Mouse (Mus musculus) adrenal gland, adult 10 weeks (tissue): ENCODE data around the gene Txndc12. TPM values are rescaled to one million over a fixed set of nuclear protein-coding genes. Genes with fewer than 3 reads are reported as not detected.

Experiments used
- polyA plus RNA-seq: library from polyadenylated mRNA; stranded (reverse); fragments of 350-450 nt; fragmentation: Illumina TruSeq; extraction: RNeasy Lipid Tissue Mini Kit (QIAGEN cat#74804); gene quantifications from one replicate; pipeline ENCODE4 v1.2.3, GENCODE M21; 2014; ENCODE audit warnings: low read depth, low replicate concordance

The Txndc12 gene
- 66.2 TPM for polyA plus RNA-seq

GRCm38 (mm10) chr4:108834115-108834970 lies at the start of gene Txndc12:
Txndc12 (plus strand) TSS chr4:108834601.

GRCm38 (mm10) chr4:108832916-108833827 lies 1.2 kb upstream of the Txndc12 start, which contains the start of gene Btf3l4:
Btf3l4 (minus strand) TSS chr4:108833614.

GRCm38 (mm10) chr4:108847715-108848504 lies 13.5 kb downstream of the Txndc12 start, which contains the start of gene Kti12:
Kti12 (plus strand) TSS chr4:108847785.

GRCm38 (mm10) chr4:108848505-108848848 lies 14.1 kb downstream of the Txndc12 start, which contains the start of gene A730015C16Rik:
A730015C16Rik (minus strand) TSS chr4:108848619.

GRCm38 (mm10) chr4:108878963-108879822 lies 44.8 kb downstream of the Txndc12 start, which contains the start of gene Rab3b:
Rab3b (plus strand) TSS chr4:108879063.

Other genes starting within 250 kb of the Txndc12 start
- 95.9 TPM for gene Cc2d1b, start 214.7 kb upstream of the Txndc12 start, polyA plus RNA-seq
- 1.0 TPM for gene 3110021N24Rik, start 115.0 kb upstream of the Txndc12 start, polyA plus RNA-seq
- 67.9 TPM for gene Zfyve9, start 53.8 kb upstream of the Txndc12 start, polyA plus RNA-seq
- 372 TPM for gene Btf3l4, start 987 bp upstream of the Txndc12 start, polyA plus RNA-seq
- gene Kti12, start 13.2 kb downstream of the Txndc12 start, polyA plus RNA-seq, result 26.3 TPM
- not detected for gene A730015C16Rik, start 14.0 kb downstream of the Txndc12 start, polyA plus RNA-seq
- 12.7 TPM for gene Rab3b, start 44.5 kb downstream of the Txndc12 start, polyA plus RNA-seq
- 542 TPM for gene Nrd1, start 166.1 kb downstream of the Txndc12 start, polyA plus RNA-seq